Mouse (Mus musculus): ENCODE data around the gene Tmc6.
"Not testable (repeated sequence)": the region's sequence is repeated elsewhere in the genome, so short reads cannot be mapped to it uniquely, and the experiment has no call there.

Tmc6 gene

DNA sequence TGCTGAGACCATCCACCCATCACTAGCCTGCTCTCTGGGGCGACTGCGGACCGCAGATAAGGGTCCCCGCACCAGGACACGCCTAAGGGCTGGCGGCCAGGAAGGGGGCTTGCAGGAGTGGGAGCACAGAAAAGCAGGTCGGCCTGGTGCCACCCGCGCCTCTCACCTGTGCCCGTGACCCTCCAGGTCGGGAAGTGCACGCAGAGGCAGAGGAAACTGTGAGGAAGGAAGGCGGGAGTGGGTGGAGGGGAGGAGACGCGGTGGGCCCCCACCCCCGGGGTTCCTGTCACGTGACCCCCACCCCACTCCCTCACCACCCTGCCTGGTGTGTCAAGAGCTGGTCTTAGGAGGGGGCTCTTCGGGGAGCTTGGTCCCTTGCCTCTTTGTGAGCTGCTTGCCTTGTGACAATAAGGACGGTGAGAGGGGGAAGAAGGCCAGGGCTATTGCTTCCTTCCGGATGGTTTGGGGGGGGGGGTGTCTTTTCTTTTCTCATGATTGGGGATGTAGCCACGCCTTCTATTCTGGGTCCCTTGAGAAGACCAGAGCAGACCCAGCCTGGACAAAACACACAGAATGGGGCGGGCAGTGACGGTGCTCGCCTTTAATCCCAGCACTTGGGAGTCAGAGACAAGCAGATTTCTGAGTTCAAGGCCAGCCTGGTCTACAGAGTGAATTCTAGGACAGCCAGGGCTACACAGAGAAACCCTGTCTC is at the start of gene Tmc6, which contains the start of gene Tmc8:
Tmc6 (minus strand) TSS at position 206 of the 712 bp plus-strand sequence.
Tmc8 (plus strand) TSS at position 84 of the 712 bp plus-strand sequence.
- DNase-seq, result no peak

DNA sequence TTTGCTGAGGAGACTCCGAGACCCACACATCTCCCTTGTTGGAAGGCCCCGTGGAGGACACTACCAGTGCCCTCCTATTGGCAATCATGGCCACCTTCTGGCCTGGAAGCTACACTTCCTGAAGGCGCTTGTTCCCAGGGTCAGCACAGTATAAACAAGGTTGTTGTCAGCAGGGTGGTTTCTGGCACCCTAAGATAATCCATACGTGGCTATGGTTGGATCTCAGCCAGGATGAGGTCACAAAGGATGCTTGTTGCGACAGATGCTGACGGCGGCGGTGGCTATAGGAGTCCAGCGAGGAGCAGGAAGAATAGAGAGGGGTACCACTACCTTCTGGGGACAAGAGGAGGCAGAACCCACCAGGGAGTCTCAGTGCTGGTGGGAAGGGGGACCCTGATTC is 48.4 kb upstream of the Tmc6 start:
- no peak for DNase-seq

DNA sequence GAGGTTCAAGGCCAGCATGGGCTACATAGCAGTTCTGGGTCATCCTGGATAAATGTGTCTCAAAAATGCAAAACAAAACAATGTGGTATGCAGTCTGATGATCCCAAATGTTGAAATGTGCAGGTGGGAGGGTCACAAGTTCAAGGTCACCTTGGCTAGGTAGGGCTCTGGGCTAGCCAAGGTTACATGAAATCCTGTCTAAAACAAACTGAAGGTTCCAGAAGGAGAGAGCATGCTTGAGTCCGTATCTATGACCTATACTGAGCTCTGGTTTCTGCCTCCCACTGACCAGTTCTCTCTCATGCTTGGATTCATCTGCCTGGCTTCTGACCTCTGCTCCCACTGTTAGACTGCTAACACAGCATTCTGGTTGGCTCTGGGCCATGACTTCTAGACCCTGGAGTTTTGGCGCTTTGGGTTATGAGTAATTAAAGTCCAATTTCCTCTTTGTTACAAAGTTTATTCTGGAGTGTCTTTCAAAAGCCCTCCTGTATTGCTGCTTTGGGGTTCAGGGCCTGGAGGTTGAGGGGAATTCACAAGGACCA is 47.7 kb upstream of the Tmc6 start:
- no peak for DNase-seq

DNA sequence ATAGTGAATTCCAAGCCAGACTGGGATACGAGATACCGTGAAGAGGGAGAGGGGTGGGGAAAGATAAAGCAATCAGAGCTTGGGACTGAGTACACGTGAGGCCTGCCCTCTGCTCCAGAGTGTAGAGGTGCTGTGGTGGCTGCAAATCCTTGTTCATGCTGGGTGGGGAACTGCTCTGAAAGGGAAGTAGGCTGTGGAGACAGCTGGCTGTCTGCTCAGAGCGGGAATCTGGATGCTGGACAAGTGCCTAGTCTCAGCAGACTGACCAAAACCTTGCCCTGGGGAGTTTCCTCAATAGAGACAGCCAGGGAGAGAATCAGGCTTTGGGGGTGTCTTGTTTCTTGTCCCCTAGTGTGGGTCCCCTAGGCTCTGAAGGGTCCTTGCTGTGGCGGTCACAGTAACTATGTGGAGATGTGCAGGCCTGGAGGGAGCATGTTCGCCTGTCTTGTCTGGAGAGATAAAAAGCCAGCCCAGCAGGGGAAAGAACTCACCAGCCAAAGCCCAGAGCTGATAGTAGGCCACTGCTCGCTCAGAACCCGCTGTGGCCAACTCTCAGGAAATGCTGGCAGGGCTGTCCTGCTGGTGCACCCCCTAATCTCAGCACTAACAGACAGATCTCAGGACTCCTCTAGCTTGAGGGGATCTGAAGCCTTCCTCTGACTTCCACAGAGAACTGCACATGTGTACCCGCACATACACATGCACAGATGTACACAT is 47.0 kb upstream of the Tmc6 start:
- no peak for DNase-seq

DNA sequence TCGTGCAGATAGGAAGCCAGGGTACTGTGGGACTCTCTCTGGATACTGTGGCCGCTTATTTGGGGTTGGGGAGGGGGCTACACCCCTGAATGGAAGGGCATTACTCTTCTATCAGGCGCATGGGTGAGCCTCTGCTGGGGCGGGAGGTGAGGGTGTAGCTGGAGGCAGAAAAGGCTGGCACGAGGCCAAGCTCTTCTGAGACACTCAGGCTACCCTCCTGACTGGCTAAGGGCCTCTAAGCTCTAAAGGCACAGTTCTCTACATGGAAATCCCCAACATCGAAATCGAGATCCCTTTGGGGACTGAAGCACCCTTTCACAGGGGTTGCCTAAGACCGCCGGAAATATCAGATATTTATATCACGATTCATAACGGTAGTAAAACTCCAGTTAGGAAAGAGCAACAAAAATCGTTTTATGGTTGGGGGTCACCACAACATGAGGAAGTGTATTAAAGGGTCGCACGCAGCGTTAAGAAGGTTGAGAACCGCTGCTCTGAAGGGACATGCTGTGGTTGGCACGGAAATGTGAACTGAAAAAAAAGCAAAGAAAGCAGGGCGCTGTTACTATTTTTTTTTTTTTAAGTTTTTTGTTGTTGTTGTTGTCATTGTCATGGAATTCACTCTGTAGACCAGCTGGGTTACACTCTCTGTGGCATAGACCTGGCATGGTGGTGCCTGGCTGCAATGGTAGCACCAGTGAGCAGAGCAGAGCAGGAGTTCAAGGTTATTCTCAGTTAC is 46.3 kb upstream of the Tmc6 start:
- DNase-seq, result no peak

DNA sequence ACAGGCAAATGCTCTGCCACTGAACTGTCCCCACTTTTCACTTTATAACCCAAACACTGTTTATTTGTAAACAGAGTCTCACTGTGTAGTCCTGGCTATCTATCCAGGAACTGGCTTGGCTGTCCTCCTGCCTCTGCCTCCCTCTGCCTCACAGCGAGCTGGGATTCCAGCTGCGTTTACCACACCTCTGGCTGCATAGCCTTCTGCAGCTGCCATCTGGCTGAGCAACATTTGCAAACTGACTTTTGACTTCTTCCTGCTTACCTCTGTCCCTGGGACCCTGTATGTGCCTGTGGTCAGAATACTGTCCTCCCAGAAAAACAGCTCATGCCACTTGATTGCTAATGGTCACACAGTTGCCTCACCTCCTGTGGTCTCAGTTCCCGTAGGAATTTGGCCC is 45.4 kb upstream of the Tmc6 start:
- DNase-seq, result no peak

DNA sequence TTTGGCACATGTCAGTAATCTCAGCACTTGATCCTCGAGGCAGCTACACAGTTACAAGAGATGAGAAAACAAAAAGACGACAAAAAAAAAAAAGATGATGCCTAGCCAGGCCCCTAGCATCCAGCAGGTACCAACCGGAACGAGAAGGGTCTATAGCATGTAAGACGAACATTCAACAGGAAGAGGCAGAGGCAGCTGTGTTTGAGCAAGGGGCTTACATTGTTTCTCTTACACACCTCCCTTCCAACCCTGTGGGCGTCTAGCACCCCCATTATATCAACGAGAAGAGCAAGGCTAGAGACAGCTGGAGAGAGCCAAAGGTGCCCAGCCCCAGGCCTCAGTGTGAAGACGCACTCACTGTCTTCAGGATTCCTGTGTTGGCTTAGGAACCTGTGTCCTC is 44.9 kb upstream of the Tmc6 start:
- DNase-seq, result no peak

DNA sequence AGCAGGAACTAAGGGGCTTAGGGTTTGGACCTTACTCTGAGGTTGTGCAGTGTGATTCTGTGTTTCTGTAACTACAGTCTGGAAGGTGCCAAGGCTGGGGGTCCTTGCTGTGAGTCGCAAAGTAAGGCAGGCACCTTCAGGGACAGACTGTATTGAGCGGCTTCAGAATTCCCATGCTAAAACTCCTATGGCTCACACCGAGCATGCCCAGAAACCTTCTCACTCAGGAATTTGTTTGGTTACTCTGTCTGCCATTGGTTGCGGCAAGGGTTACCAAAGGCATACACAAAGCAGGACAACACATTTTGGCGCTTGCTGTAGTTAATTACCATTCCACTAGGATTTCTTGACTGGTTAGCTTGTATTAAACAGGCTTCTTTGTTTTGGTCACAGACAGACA is 44.2 kb upstream of the Tmc6 start:
- no peak for DNase-seq

DNA sequence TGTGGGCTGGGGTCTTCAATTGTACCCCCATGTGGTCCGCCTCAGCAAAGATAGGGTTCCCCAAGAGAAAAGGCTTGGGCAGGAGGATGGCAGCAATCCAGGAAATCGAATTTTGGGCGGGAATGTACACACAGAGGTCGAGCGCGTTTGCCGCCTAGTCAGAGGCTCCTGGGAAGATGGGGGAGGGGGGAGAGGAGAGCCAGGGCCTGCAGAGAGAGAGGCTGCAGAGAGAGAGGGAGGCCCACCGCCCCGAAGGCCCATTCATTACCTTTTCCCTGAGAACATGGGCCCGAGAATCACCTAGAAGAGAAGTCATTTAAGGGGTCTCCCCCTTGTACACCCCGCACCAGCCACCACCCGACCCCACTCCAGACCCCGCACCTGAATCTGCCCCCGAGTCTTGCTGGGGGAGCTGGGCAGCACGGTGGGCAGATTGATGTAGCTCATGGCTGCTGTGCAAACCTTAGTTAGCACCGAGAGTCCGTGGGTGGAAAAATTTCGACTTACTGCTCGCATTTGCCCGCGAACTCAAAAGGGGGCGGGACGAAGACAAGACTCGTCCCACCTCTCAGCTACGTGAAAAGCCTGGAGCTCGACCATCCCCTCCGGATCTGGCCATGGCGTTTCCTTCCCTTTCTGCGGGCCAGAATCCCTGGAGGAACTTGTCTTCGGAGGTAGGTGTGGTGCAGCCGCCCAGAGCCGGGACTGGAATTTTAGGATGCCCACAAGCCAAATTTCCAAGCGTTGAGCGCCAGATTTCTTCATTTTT is 43.5 kb upstream of the Tmc6 start, which contains the start of the genes Afmid and Tk1:
Afmid (plus strand) TSS at position 592 of the 769 bp plus-strand sequence.
Tk1 (minus strand) TSS at position 760 of the 769 bp plus-strand sequence.
- peak; percentile 62 for DNase-seq

DNA sequence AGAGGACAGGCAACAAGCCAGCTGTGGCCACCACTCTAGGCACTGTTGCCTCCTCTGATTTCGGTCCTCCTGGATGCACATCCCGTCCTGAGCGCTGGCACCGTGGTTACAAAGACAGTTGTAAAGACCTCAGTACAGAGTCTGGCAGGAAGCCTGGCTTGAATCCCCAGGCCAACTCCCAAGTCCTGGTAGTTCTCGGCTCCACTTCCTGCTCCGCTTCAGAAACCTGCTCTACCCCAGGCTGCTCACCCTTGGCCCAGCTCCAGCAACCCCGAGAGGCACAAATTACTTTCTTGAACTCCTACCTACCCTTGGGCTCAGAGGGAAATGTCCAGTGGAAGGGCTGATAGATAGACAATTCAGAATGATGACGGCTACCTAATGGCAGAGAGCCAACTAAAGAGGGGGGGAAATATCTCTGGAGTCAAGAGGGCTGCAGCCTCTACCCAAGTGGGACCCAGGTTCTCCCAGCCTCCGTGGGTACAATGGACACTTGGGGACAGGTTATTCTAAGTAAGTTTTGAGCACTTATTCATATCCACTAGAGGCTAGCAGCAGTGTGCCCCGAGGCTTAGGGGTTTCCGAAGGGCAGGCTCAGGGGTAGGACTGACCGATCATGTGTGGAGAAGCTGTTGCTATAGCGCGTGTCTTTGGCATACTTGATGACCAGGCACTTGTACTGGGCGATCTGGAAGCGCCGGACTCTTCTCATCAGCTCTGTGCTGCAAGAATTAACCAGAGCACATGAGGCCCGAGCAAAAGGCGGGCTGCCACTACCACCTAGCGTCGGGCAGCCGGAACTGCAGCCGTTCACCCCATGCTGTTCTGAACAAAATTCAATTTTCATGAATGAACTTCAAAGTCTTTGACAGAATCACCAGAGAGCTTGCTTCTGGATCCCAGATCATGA is 42.3 kb upstream of the Tmc6 start:
- DNase-seq, result peak; percentile 83

DNA sequence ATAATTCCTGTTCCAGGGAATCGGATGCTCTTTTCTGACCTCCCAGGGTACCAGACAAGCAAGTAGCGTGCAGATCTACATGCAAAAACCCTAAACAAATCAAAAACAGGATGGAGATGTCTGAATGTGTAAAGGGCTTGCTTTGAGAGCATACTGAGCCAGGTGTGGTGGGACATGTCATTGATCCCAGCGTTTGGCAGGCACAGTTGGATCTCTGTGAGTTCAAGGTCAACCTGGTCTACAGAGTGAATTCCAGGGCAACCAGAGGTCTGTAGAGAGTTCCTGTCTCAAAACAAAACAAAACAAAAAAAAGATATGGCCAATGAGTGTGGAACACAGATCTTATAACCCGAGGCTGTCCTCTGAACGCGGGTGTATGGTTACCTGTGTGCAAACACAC is 41.4 kb upstream of the Tmc6 start:
- no peak for DNase-seq

DNA sequence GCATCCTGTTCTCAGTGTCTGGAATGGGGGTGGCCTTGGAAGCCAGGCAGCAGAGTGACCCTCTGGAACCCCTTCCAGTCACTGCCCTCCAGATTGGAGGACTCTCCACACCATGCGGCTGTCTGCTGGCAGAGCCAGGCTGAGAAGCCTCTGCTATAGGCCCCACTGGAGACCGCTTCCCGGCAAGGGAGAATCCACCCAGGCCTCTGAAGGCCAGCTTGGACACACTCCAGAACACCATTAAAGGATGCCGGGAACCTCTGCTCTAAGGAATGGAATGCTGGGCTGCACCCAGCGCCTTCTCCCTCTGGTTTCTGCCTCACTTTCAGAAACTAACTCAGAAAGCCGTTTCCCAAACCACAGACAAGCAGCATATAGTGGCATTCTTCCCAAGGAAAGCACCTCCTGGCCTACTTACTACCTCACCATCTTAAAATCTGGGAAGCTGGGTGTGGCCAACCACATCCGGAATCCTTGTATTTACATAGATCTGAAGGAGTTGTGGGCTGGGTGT is 40.8 kb upstream of the Tmc6 start:
- no peak for DNase-seq

DNA sequence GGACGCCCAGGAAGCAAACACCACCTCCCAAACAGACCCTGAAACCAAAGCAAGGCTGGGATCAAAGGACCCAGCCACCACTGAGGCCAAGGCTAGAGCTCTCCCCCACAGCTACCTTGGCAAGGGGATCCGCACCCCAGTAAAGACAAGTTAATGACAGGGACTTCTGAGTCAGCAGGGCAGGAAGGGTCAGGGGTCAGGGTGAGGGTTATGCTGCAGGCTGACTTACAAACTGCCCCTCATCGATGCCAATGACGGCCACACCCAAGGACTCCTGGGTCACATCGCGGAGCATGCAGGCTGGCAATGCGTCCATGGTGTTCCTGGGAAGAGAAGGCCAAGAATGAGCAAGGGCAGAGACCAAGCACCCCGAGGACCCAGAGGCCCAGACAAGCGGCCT is 39.9 kb upstream of the Tmc6 start:
- no peak for DNase-seq

DNA sequence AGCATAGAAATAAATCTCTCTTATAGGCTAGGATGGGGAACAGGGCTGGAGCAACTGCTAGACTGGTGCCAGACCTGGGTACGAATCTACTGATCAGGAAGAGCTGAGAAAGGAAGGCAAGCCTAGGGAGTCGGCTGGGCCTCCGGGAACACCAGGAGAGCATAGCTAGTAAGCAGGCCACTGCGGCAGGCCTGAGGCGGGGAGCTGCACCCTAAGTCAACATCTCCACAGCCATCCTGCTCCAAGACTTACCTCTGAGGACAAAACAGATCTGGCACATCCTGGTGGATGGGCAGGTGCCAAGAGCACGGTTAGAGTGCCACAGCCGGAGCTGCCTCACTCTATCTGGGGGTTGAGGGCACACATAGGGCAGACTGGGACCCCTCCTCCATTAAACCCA is 38.2 kb upstream of the Tmc6 start:
- DNase-seq, result no peak

DNA sequence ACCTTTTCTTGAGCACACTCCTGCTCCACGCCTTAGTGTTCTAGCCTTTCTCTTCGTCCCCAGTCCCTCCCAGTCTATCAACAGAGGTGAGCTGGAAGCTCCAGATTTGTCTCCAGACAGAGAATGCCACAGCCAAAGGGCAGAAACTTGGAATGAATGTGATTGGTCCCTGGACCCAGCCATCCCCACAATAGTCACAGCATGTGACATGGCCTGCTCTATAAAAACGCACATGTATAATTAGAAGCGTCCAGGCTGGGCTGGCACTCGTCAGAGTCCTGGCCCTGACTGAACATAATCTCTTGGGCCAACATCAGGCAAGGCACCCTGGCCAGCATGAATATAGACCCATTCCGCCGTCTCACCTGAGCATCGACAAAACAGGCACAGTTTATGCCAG is 37.1 kb upstream of the Tmc6 start:
- DNase-seq, result no peak

DNA sequence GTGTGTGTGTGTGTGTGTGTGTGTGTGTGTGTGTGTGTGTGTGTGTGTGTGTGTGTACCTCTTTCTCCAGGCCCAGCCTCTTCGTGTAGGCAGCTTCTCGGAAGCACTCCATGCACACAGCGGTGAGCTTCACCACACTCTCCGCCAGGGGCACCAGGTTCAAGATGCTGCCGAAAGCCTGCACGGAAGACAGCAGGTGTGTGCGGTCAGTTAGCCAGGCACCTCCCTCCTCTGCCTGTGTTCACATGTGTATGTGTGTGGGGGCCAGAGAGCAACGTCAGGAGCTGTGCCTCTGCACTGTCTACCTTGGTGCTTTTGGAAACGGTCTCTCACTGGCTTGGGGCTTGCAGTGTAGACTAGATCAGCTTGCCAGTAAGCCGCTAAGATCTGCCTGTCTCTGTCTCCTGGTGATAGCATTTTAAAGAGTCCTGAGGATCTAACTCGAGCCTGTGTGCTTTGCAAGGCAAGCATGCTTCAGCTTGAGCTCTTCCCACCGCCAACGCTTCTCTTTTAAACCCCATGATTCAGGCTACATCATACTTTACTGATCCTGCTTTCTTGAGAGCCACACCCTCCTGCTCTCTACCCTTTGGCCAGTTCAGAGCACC is 34.5 kb upstream of the Tmc6 start:
- no peak for DNase-seq

DNA sequence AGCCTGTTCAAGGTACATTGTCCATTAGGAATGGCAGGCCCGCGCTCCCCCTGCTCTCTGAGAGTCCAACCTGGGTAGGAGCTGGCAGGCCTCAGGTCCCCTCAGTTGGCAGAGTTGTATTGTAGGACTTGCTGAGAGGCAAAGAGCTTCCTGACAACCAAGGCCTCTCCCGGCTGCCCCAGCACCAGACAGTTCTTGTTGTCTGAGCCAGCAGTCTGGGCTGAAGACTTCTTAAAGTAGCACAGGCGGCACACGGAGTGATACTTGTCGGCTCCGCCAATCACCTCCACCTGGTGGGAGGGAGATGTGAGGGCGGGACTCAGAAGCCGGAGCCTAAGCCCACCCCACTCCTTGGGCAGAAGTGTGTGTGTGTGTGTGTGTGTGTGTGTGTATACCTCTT is 33.9 kb upstream of the Tmc6 start:
- not testable (repeated sequence) for DNase-seq

DNA sequence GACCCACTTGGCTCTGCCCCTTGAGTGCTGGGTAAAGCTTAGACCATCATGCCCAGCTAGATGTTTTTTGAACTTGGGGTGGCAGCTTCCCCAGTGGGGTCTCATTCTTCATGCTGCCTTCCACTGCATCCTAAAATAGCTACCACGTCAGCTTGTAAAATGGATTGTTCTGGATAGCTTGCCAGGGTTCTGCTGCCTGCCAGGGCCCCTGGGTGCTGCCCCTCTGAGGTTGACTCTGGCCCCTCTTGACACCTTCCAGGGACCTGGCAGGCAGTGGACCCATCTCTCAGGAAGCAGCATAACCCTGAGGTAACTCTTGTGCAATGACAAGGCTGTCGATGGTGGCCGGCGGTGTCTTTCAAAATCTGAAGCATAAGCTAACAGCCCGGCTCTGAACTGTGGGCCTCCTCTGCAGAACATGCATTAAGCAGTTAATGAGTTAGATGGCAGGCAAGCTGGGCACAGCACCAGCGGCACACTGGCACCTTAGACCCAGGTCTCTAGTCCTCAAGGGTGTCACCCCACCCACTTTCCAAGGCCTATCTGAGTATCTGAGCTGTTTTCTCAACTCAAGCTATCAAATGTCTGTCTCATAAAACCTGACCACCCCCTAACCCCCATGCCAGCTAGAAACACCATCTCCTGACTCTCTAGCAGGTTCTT is 32.8 kb upstream of the Tmc6 start:
- no peak for DNase-seq

DNA sequence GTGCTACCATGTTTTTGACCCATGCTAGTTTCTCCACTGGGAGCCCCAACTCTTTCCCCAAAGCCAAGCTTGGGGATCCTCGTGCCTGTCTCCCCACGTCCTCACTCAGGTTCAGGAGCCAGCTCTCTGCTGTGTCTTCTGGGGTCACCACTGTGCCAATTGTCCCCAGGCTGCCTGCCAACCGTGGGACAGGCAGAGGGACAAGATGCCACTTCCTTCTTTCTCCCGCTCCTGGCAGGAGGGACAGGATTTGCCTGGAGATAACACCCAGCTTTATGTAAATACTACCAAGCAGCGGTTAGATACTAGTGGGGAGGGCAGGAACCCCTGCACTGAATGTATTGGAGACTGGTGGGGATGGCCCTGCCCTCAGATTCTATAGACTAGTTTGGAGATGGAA is 31.9 kb upstream of the Tmc6 start:
- no peak for DNase-seq

DNA sequence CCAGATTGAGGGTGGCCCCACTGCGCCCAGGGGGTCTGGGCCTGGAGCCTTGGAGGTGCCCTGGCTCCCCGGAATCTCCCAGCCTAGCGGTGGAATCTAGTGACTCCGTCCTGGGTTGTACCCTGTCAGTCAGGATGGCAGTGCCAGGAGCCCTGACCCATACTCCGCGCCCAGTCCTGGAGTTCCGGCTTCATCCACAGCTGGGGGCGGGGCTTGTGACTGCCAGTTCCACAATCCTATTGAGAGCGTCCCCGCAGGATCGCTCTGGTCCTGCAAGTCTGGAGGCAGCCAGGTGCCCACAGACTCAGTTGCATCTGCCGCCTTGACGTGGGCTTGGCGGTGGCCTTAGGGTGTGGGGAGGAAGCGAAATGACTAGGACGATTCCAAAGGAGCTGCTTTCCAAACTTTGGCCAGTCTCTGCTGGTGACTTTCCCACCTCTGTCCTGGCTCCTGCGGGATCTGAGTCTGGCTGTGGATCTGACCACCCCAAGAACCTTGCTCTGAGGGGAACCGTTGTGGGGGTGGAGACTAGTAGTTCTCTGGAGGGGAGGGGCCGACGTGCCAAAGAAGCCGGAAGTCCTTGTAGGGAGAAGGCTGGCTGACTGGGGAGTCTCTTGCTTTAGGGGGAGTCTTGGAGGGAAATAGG is 28.5 kb upstream of the Tmc6 start:
- DNase-seq, result peak; percentile 72
